Mouse (Mus musculus) thymus, postnatal 4 days (tissue): ENCODE measurements around the gene Pde6h.
A peak's percentile ranks its signal among the peaks of the same experiment; 100 is the strongest.

ENCODE experiments used
- DNase-seq: peaks from one replicate; pipeline ENCODE4 v3.0.0; 2021

The Pde6h gene

GRCm38 (mm10) chr6:136986019-136986418 is 62.4 kb downstream of the Pde6h start:
- no peak for DNase-seq

GRCm38 (mm10) chr6:136986718-136987117 is 63.1 kb downstream of the Pde6h start:
- DNase-seq = no peak

GRCm38 (mm10) chr6:136988536-136989060 is 65.0 kb downstream of the Pde6h start:
- DNase-seq = no peak

- no peak for DNase-seq
Observed at GRCm38 (mm10) chr6:136989824-136990497, 66.3 kb downstream of the Pde6h start.

GRCm38 (mm10) chr6:136990557-136990956 is 66.9 kb downstream of the Pde6h start:
- DNase-seq = no peak

GRCm38 (mm10) chr6:136993574-136993973 is 69.9 kb downstream of the Pde6h start:
- DNase-seq = no peak

- no peak for DNase-seq
Observed at GRCm38 (mm10) chr6:136995533-136995932, 71.9 kb downstream of the Pde6h start.

- DNase-seq = no peak
Observed at GRCm38 (mm10) chr6:136996336-136996735, 72.7 kb downstream of the Pde6h start.

GRCm38 (mm10) chr6:136998181-136998580 is 74.5 kb downstream of the Pde6h start:
- DNase-seq = no peak

GRCm38 (mm10) chr6:136999009-136999408 is 75.4 kb downstream of the Pde6h start:
- DNase-seq = no peak

GRCm38 (mm10) chr6:136999707-137000446 is 76.2 kb downstream of the Pde6h start:
- peak; percentile 57 for DNase-seq

GRCm38 (mm10) chr6:137000706-137001105 is 77.1 kb downstream of the Pde6h start:
- DNase-seq = no peak

- DNase-seq = no peak
Observed at GRCm38 (mm10) chr6:137001267-137002168, 77.9 kb downstream of the Pde6h start.

GRCm38 (mm10) chr6:137002169-137002514 is 78.5 kb downstream of the Pde6h start:
- no peak for DNase-seq

- no peak for DNase-seq
Observed at GRCm38 (mm10) chr6:137004359-137004758, 80.7 kb downstream of the Pde6h start.

- DNase-seq = no peak
Observed at GRCm38 (mm10) chr6:137011187-137011586, 87.6 kb downstream of the Pde6h start.

GRCm38 (mm10) chr6:137014346-137014745 is 90.7 kb downstream of the Pde6h start:
- no peak for DNase-seq

- DNase-seq = no peak
Observed at GRCm38 (mm10) chr6:137017216-137017973, 93.8 kb downstream of the Pde6h start.
